Mouse (Mus musculus) MEL (cell line): ENCODE data around the gene Gm5678.

Experiments used
- CHD1 ChIP-seq: IDR thresholded peaks from 2 replicates; pipeline ENCODE4 v1.6.1; 2012; ENCODE audit warnings: low read depth, mild to moderate bottlenecking, inconsistent platforms, low read length, improper control_type of control experiment
- NELFE ChIP-seq: IDR thresholded peaks from 2 replicates; pipeline ENCODE4 v1.6.1; 2011; ENCODE audit warnings: low read depth, low read length, improper control_type of control experiment

- TF ChIP-seq NELFE (no peak), CHD1 (no peak)
These were observed 37.0 kb upstream of the Gm5678 start for GRCm38 (mm10) chr16:93590915-93591314.
